Mouse (Mus musculus) heart, embryonic 13.5 days (tissue): ENCODE data around the gene Pik3r4. TPM values are rescaled to one million over a fixed set of nuclear protein-coding genes. Genes with fewer than 3 reads are reported as not detected.
"Not testable (repeated sequence)": the region's sequence is repeated elsewhere in the genome, so short reads cannot be mapped to it uniquely, and the experiment has no call there.

Source experiments
- ATAC-seq: fragments of 200-750 bp; cut with Nextera tagmentation; 2 replicates; pipeline ENCODE4 v1.8.0; 2017; ENCODE audit warnings: moderate TSS enrichment; ENCODE audit not compliant: insufficient number of reproducible peaks, low FRiP score, low TSS enrichment; ENCODE audit errors: extremely low read depth
- H3K27ac ChIP-seq: fragments of 300-500 bp; sonication (generic); replicated peaks from 2 replicates; pipeline ENCODE4 v1.5.1; 2015; ENCODE audit warnings: moderate library complexity, mild to moderate bottlenecking, inconsistent platforms
- H3K27me3 ChIP-seq: fragments of 300-500 bp; sonication (generic); replicated peaks from 2 replicates; pipeline ENCODE4 v1.6.1; 2015; ENCODE audit warnings: mild to moderate bottlenecking, inconsistent platforms
- H3K36me3 ChIP-seq: fragments of 300-500 bp; sonication (generic); 2 replicates; pipeline ENCODE4 v1.6.1; 2015; ENCODE audit warnings: mild to moderate bottlenecking, inconsistent platforms
- H3K4me1 ChIP-seq: fragments of 300-500 bp; sonication (generic); 2 replicates; pipeline ENCODE4 v1.6.1; 2015; ENCODE audit warnings: inconsistent platforms
- H3K4me2 ChIP-seq: fragments of 300-500 bp; sonication (generic); 2 replicates; pipeline ENCODE4 v1.6.1; 2015; ENCODE audit warnings: inconsistent platforms, mild to moderate bottlenecking, moderate library complexity
- H3K4me3 ChIP-seq: fragments of 300-500 bp; sonication (generic); 2 replicates; pipeline ENCODE4 v1.5.1; 2015; ENCODE audit warnings: moderate library complexity, mild to moderate bottlenecking, inconsistent platforms
- H3K9ac ChIP-seq: fragments of 300-500 bp; sonication (generic); 2 replicates; pipeline ENCODE4 v1.6.1; 2015; ENCODE audit warnings: inconsistent platforms, mild to moderate bottlenecking, moderate library complexity
- H3K9me3 ChIP-seq: fragments of 300-500 bp; sonication (generic); 2 replicates; pipeline ENCODE4 v1.6.1; 2016; ENCODE audit warnings: inconsistent platforms
- WGBS: fragments of 180-500 bp; shearing (Covaris S2); methylation state at CpG from one replicate; pipeline ENCODE4 v1.1.7; 2015; ENCODE audit warnings: mixed read lengths; 5-methylcytosine and 5-hydroxymethylcytosine counted together
- polyA plus RNA-seq: library from polyadenylated mRNA; unstranded; fragments of >200 nt; fragmentation: Nextera tagmentation; extraction: Ambion mirVana; gene quantifications from 2 replicates; pipeline ENCODE4 v1.2.1, GENCODE M21; 2015

The Pik3r4 gene
- polyA plus RNA-seq, result 12.9 and 15.2 TPM in 2 replicates

DNA sequence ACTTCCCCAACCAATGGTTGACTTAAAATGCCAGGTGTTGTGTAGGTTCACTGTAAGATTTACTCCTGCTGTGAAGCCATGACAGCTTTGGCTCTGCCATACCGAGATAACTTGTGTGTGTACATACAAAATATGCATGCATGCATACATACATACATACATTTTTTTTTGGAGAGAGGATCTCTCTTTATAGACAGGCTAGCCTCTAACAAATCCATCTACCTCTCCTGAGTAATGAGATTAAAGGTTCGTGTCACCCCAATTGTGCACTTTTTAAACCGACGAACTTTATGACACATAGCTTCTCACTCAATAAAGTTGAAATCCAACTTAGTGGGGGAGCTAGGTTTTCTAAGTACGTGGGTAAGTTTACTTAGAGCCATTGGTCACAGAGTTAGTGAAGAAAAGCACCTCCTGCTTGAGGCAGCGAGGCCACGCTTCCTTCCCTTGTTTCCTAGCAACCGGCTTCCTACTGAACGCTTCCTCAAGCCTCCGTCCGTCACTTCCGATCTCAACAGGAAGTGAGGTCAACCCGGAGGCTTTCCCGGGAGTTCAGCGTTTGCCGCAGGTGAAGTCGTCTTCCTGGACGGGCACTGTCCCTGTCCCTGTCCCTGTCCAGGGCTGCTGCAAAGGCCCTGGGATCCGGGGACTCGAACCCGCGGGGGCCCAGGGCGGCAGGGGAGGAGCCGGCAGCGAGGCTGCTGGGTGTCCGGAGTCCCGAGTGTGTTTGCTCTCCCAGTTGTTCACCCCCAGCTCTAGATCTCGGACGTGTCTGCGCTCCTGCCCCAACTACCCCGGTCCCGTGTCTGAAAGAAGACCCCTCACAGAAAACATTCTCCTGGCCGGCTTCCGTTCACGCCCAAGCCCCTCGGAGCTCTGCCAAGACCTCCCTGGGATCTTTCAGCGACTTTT is at the start of gene Pik3r4:
Gene Pik3r4, plus strand, starts transcription at position 519 of the 912 bp plus-strand sequence.
- peak within 1 kb of the TSS; percentile 95 for H3K4me3 ChIP-seq

DNA sequence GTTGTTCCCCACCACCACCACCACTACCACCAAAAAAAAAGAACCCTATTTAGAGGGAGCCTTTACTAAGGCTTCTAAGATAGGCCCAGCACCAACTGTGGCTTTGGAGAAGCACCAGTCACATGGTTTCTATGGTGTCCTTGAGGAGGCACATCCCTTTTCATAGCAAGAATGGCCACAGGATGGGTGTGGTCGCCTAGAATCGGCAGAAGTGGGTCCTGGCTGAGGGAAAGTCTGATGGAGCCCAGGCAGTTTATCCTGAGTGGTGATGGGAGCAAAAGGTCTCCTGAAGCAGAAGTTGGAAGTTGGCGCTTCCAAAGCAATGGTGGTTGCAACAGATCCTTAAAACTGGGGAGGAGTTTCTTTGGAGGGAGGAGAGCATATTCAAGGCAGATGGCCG is 43.9 kb upstream of the Pik3r4 start:
- Histone ChIP-seq H3K36me3 (no peaks in the 10 kb centered on the region), H3K4me2 (no peak overlapping the region), H3K4me3 (no peak overlapping the region), H3K9ac (no peak overlapping the region), H3K27ac (no peak overlapping the region), H3K9me3 (no peaks in the 10 kb centered on the region), H3K27me3 (no peaks in the 10 kb centered on the region), H3K4me1 (no peaks in the 10 kb centered on the region)
- 71% methylated on average over 4 of the region's 4 CpGs for whole genome bisulfite sequencing
- ATAC-seq, result no peak

More for the DNA sequence above, at the start of gene Pik3r4:
- Histone ChIP-seq H3K4me2 (peak within 1 kb of the TSS; percentile 85), H3K27me3 (no peaks in the 10 kb centered on the region), H3K9me3 (no peaks in the 10 kb centered on the region), H3K27ac (peak within 1 kb of the TSS; percentile 72), H3K9ac (peak within 1 kb of the TSS; percentile 96), H3K4me1 (peaks cover 9% of the 10 kb centered on the region), H3K36me3 (peaks cover 32% of the 10 kb centered on the region)
- 6% methylated on average over 37 of the region's 37 CpGs for WGBS
- ATAC-seq, result peak; percentile 63; the same call in 1 of the 2 replicates

DNA sequence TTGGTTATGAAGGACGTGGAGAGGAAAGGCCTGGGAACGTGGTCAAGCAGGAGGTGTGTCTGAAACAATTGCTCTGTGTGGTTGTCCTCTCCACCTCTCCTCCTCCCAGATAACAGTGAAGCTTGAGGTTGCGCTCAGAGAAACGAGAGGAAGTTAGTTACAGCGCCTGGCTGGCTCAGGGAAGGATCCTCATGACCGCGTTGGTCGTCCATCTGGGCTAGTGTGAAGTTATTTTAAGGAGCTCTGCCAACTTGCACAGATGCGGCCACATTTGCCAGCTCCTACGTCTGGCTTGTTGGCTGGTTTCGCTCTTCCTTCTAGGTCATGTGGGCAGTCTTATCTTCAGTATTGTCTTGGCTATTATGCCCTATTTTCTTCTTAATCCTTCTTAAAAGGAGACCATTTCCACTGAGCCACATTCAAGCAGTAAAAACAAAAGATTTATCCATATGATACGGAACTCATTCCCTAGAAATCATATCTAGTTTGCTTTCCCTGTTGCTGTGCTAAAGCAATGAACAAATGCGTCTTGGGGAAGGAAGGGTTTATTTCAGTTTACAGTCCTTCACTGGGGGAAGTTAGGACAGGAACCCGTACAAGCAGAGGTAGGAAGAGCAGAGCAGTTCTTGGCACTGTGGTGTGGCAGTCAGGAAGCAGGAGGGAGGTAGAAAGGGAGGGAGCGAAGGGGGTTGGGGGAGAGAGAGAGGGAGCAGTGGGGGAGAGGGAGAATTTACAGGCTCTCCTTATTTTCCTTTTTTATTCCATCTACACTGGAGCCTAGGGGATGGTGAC is 30.6 kb upstream of the Pik3r4 start:
- Histone ChIP-seq H3K27ac (0 out of 2 replicates have a peak overlapping the region, but pooled peaks have one; percentile 12), H3K27me3 (no peaks in the 10 kb centered on the region), H3K4me1 (peaks cover 7% of the 10 kb centered on the region), H3K36me3 (no peaks in the 10 kb centered on the region), H3K9me3 (no peaks in the 10 kb centered on the region), H3K4me3 (no peak overlapping the region), H3K9ac (no peak overlapping the region), H3K4me2 (no peak overlapping the region)
- 74% methylated on average over 15 of the region's 15 CpGs for WGBS
- ATAC-seq, result no peak

DNA sequence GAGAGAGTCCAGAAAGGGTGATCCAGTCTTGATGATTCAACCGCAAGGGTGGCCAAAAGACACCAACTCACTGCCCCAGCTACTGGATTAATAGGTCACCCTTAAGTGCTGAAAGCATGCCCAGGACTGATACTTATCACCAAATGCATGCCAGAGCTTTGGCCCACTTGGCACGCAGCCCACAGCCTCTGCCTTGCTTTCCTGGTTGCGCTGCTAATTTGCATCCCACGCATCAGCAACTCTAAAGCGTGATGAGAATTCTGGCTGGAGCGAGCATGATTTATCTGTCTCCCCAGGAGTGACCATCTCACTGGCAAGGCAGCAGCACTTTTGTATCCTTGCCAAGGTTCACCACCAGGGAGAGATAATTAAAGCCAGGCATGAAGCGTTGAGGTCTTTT is 29.9 kb upstream of the Pik3r4 start:
- Histone ChIP-seq H3K27ac (0 out of 2 replicates have a peak overlapping the region, but pooled peaks have one; percentile 12), H3K36me3 (no peaks in the 10 kb centered on the region), H3K4me3 (no peak overlapping the region), H3K4me2 (no peak overlapping the region), H3K9me3 (no peaks in the 10 kb centered on the region), H3K27me3 (no peaks in the 10 kb centered on the region), H3K9ac (no peak overlapping the region), H3K4me1 (peaks cover 7% of the 10 kb centered on the region)
- ATAC-seq, result no peak
- 71% methylated on average over 7 of the region's 7 CpGs for WGBS

DNA sequence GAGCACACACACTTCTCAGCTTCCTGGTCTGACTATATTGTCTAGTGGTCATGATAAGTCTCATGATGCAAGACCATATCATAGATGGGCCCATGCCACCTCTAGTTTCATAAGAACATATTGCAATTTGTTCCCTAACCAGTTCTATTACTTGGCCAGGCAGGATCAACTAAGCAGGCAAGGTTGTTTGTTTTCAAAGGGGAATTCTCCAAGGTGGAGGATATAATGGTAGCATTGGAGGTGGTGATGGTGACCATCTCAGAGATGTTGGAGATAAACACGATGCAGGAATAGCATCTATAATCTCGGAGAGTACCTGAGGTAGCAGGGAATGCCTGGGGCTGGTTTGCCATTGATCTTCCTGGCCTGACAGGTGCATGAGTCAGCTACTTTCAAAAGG is 26.8 kb upstream of the Pik3r4 start:
- 62% methylated on average over 2 of the region's 2 CpGs for WGBS
- no peaks in the 10 kb centered on the region for H3K9me3 ChIP-seq
- no peak overlapping the region for H3K4me2 ChIP-seq
- no peak overlapping the region for H3K27ac ChIP-seq
- ATAC-seq, result no peak
- no peak overlapping the region for H3K9ac ChIP-seq
- H3K4me1 ChIP-seq, result peaks cover 7% of the 10 kb centered on the region
- no peaks in the 10 kb centered on the region for H3K36me3 ChIP-seq
- no peak overlapping the region for H3K4me3 ChIP-seq
- no peaks in the 10 kb centered on the region for H3K27me3 ChIP-seq

DNA sequence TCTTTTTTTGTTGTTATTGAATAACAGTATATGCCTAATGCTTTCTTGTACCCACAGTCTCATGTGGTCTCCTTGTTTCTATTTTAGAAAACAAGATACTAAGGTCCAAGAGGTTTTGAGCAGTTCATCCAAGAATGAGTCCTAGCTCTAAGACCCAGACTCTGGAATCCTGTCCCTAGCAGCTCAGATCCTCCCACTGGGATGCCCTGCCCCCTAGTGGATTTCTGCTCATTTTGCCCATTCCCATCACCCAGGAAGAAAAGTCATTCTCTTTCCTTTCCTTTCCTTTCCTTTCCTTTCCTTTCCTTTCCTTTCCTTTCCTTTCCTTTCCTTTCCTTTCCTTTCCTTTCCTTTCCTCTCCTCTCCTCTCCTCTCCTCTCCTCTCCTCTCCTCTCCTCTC is 25.5 kb upstream of the Pik3r4 start:
- not testable (repeated sequence) for H3K27me3 ChIP-seq, H3K9ac ChIP-seq, H3K27ac ChIP-seq, H3K9me3 ChIP-seq, H3K4me1 ChIP-seq, ATAC-seq, H3K4me3 ChIP-seq, H3K36me3 ChIP-seq, H3K4me2 ChIP-seq

DNA sequence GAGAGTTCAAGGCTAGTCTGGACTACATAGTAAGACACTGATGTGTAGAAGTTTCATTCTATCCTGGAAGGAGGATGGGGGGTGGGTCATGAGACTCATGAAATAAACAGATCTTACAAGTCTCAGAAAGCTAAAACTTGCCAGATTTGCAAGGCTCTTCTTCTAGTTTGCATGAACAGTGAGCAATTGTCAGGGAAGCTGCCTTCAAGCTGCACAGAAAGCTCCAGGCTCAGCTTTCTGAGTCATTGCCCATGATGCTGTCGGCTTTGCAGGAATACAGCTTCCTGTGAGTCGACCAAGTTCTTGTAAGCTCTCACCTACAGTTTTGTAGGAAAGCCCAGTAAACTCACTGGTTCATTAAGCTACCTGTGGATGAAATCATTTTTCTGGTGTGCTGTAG is 8.8 kb upstream of the Pik3r4 start:
- no peaks in the 10 kb centered on the region for H3K9me3 ChIP-seq
- WGBS, result 71% methylated on average over 2 of the region's 2 CpGs
- H3K36me3 ChIP-seq, result no peaks in the 10 kb centered on the region
- no peak overlapping the region for H3K9ac ChIP-seq
- no peaks in the 10 kb centered on the region for H3K27me3 ChIP-seq
- ATAC-seq, result no peak
- no peak overlapping the region for H3K4me3 ChIP-seq
- H3K4me1 ChIP-seq, result no peaks in the 10 kb centered on the region
- H3K27ac ChIP-seq, result no peak overlapping the region
- H3K4me2 ChIP-seq, result no peak overlapping the region

DNA sequence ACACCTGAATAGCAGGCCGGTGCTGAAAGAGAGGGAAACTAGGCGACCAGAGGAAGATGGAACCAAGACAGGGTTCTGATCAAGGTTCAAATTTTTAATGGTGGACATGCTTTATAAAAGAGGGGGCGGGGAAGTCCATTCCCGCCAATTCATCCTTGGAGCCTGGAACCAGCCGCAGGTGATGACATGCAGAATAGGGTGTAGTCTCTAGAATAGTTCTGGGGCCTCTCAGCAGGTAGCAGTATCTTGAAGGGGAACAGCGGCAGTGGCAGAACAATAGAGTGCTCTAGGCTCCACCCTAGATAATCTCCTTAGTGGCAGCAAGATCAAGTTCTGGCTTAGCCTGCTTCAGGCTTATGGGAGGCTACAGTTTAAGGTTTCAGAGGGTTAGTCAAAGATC is 1.4 kb upstream of the Pik3r4 start:
- not testable (repeated sequence) for H3K4me1 ChIP-seq, H3K9me3 ChIP-seq, H3K4me2 ChIP-seq, ATAC-seq, H3K27me3 ChIP-seq, H3K4me3 ChIP-seq, H3K27ac ChIP-seq, H3K9ac ChIP-seq
- WGBS, result 72% methylated on average over 6 of the region's 6 CpGs
- peaks cover 21% of the 10 kb centered on the region for H3K36me3 ChIP-seq

DNA sequence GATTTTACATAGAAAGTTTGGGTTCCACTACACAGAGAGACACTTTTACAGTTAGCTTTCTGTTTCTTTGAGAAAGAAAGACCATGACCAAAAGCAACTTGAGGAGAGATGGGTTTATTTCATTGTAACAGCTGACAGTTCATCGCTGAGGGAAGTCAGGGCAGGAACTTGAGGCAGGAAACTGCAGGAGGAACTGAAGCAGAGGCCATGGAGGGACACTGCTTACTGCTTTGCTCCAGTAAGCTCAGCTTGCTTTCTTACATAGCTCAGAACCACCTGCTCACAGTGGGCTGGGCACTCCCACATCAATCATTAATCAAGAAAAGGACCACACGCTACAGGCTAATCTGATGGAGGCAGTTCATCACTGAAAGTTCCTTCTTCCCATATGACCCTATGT is 13.4 kb downstream of the Pik3r4 start:
- peaks cover 88% of the 10 kb centered on the region for H3K36me3 ChIP-seq
- ATAC-seq, result no peak
- 80% methylated on average over 2 of the region's 2 CpGs for WGBS
- no peak overlapping the region for H3K4me3 ChIP-seq
- H3K27me3 ChIP-seq, result no peaks in the 10 kb centered on the region
- no peak overlapping the region for H3K27ac ChIP-seq
- no peak overlapping the region for H3K4me2 ChIP-seq
- H3K9ac ChIP-seq, result no peak overlapping the region
- H3K4me1 ChIP-seq, result no peaks in the 10 kb centered on the region
- no peaks in the 10 kb centered on the region for H3K9me3 ChIP-seq

DNA sequence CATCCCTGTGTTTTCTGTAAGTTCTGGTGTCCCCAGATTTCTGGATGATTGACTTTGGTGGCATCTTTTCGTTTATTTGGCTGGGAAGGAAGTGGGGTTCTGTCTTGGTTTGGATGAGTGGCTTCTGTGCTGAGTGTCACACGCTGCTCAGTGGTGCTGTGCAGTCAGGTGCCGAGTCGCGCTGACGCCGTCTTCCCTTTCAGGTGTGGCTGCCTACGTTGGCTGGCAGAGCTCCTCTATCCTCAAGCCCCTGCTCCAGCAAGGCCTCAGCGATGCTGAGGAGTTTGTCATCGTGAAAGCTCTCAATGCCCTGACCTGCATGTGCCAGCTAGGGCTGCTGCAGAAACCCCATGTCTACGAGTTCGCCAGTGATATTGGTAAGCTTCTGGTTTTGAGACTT is 15.4 kb downstream of the Pik3r4 start:
- Histone ChIP-seq H3K9me3 (no peaks in the 10 kb centered on the region), H3K4me2 (no peak overlapping the region), H3K9ac (no peak overlapping the region), H3K27me3 (no peaks in the 10 kb centered on the region), H3K36me3 (peaks cover 88% of the 10 kb centered on the region), H3K4me1 (no peaks in the 10 kb centered on the region), H3K27ac (no peak overlapping the region), H3K4me3 (no peak overlapping the region)
- ATAC-seq, result no peak
- WGBS, result 88% methylated on average over 12 of the region's 12 CpGs

DNA sequence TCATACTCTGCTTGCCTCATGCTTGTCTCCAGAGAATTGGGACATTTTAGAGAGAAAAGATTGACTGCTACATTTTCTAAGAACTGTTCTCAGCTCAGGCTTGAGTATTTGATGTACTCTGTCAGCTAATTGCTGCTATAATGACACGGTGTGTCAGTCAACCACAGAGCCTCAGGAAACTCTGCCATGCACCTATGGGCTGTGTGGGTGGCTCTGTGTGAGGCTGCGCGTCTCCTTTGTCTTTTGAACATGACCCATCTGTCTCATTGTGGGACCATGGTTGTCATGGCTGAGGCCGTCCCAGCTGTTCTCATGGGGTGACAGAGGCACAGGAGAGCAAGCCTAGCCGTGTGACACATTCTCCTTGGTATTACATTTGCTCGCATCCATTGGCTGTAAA is 17.1 kb downstream of the Pik3r4 start:
- Histone ChIP-seq H3K27ac (no peak overlapping the region), H3K27me3 (no peaks in the 10 kb centered on the region), H3K36me3 (peaks cover 90% of the 10 kb centered on the region), H3K4me2 (no peak overlapping the region), H3K9ac (no peak overlapping the region), H3K9me3 (no peaks in the 10 kb centered on the region), H3K4me3 (no peak overlapping the region), H3K4me1 (no peaks in the 10 kb centered on the region)
- ATAC-seq, result no peak
- 89% methylated on average over 6 of the region's 6 CpGs for WGBS
